Mouse (Mus musculus) liver, postnatal 0 days (tissue): ENCODE data around the gene Olfr747. TPM values are rescaled to one million over a fixed set of nuclear protein-coding genes. Genes with fewer than 3 reads are reported as not detected.

Experiments used
- ATAC-seq: fragments of 200-750 bp; cut with Nextera tagmentation; 2 replicates; pipeline ENCODE4 v1.8.0; 2017; ENCODE audit warnings: mild to moderate bottlenecking, moderate library complexity
- DNase-seq: peaks from one replicate; pipeline ENCODE4 v3.0.0-alpha.2; 2016
- H3K27ac ChIP-seq: fragments of 300-500 bp; sonication (generic); 2 replicates; pipeline ENCODE4 v1.5.1; 2014; ENCODE audit warnings: antibody characterized with exemption, moderate library complexity, mild to moderate bottlenecking, low read depth
- H3K27me3 ChIP-seq: fragments of 300-500 bp; sonication (generic); 2 replicates; pipeline ENCODE4 v1.6.1; 2014; ENCODE audit warnings: low read length, control low read depth, mixed read lengths; ENCODE audit not compliant: insufficient read depth
- H3K36me3 ChIP-seq: fragments of 300-500 bp; sonication (generic); replicated peaks from 2 replicates; pipeline ENCODE4 v1.6.1; 2014; ENCODE audit warnings: mild to moderate bottlenecking, control low read depth, low read length, moderate library complexity, mixed read lengths; ENCODE audit not compliant: insufficient read depth
- H3K4me1 ChIP-seq: fragments of 300-500 bp; sonication (generic); 2 replicates; pipeline ENCODE4 v1.6.1; 2014; ENCODE audit warnings: antibody characterized with exemption, mild to moderate bottlenecking, control low read depth; ENCODE audit not compliant: insufficient read depth
- H3K4me2 ChIP-seq: fragments of 300-500 bp; sonication (generic); 2 replicates; pipeline ENCODE4 v1.6.1; 2014; ENCODE audit warnings: low read depth, mild to moderate bottlenecking, low read length, moderate library complexity, mixed read lengths
- H3K4me3 ChIP-seq: fragments of 300-500 bp; sonication (generic); 2 replicates; pipeline ENCODE4 v1.5.1; 2014; ENCODE audit warnings: low read depth, low read length
- H3K9ac ChIP-seq: fragments of 300-500 bp; sonication (generic); replicated peaks from 2 replicates; pipeline ENCODE4 v1.6.1; 2014; ENCODE audit warnings: mild to moderate bottlenecking, moderate library complexity
- H3K9me3 ChIP-seq: fragments of 300-500 bp; sonication (generic); 2 replicates; pipeline ENCODE4 v1.6.1; 2016; ENCODE audit warnings: mild to moderate bottlenecking, control low read depth, low read length, mixed read lengths
- CTCF ChIP-seq: sonication (generic); IDR thresholded peaks from 2 replicates; pipeline ENCODE4 v1.5.1; 2016; ENCODE audit warnings: antibody characterized with exemption, low read depth
- EP300 ChIP-seq: IDR thresholded peaks from 2 replicates; pipeline ENCODE4 v1.6.1; 2016; ENCODE audit warnings: antibody characterized with exemption, low read depth, mild to moderate bottlenecking
- WGBS: fragments of 180-500 bp; shearing (Covaris S2); extraction: QIAGEN DNeasy Blood & Tissue Kit; methylation state at CpG from one replicate; pipeline ENCODE4 v1.1.7; 2014; ENCODE audit not compliant: insufficient replicate concordance; 5-methylcytosine and 5-hydroxymethylcytosine counted together
- polyA plus RNA-seq: library from polyadenylated mRNA; unstranded; fragments of >200 nt; fragmentation: Nextera tagmentation; extraction: Ambion mirVana; gene quantifications from 2 replicates; pipeline ENCODE4 v1.2.1, GENCODE M21; 2015

The Olfr747 gene
- polyA plus RNA-seq, 1 experiment from 2014 or later: not detected

GRCm38 (mm10) chr14:50639088-50639487 lies 53.9 kb downstream of the Olfr747 start, which contains the start of gene Olfr745:
TSS of gene Olfr745 (plus strand) at chr14:50639388.
- H3K27ac ChIP-seq: no peak within 1 kb of the TSS
- H3K4me3 ChIP-seq: no peak within 1 kb of the TSS
- ATAC-seq (no peak), DNase-seq (no peak)
- TF ChIP-seq EP300: no peak
- TF ChIP-seq CTCF: no peak
- no peak within 1 kb of the TSS for H3K4me2 ChIP-seq
- H3K4me1 ChIP-seq: no peaks in the 10 kb centered on the region
- H3K9me3 ChIP-seq: no peaks in the 10 kb centered on the region
- 75% methylated on average over 2 of the region's 2 CpGs for WGBS
- no peak within 1 kb of the TSS for H3K9ac ChIP-seq
- H3K27me3 ChIP-seq: no peaks in the 10 kb centered on the region
- no peaks in the 10 kb centered on the region for H3K36me3 ChIP-seq

Other genes with a start within 250 kb of the Olfr747 start
- gene Olfr740, start 247.7 kb downstream of the Olfr747 start, polyA plus RNA-seq: not detected in 2 replicates
- not detected in 2 replicates for gene Olfr741, start 220.5 kb downstream of the Olfr747 start, polyA plus RNA-seq
- not detected in 2 replicates for gene Olfr742, start 189.6 kb downstream of the Olfr747 start, polyA plus RNA-seq
- not detected in 2 replicates for gene Olfr743, start 171.4 kb downstream of the Olfr747 start, polyA plus RNA-seq
- gene Olfr744, start 78.3 kb downstream of the Olfr747 start, polyA plus RNA-seq: not detected in 2 replicates
- not detected in 2 replicates for gene Olfr745, start 53.8 kb downstream of the Olfr747 start, polyA plus RNA-seq
- not detected in 2 replicates for gene Olfr746, start 46.1 kb downstream of the Olfr747 start, polyA plus RNA-seq
- not detected in 2 replicates for gene Olfr748, start 14.2 kb upstream of the Olfr747 start, polyA plus RNA-seq
- not detected in 2 replicates for gene Olfr749, start 51.9 kb upstream of the Olfr747 start, polyA plus RNA-seq
- gene Ttc5, start 92.3 kb upstream of the Olfr747 start, polyA plus RNA-seq: 15.9 and 17.7 TPM in 2 replicates
- not detected in 2 replicates for gene Ccnb1ip1, start 114.5 kb upstream of the Olfr747 start, polyA plus RNA-seq
- 19.1 and 22.5 TPM in 2 replicates for gene Parp2, start 114.6 kb upstream of the Olfr747 start, polyA plus RNA-seq
- 6.2 and 6.6 TPM in 2 replicates for gene Tep1, start 177.4 kb upstream of the Olfr747 start, polyA plus RNA-seq
- 0.13 and 0.20 TPM in 2 replicates for gene Klhl33, start 204.3 kb upstream of the Olfr747 start, polyA plus RNA-seq
- gene Osgep, start 231.7 kb upstream of the Olfr747 start, polyA plus RNA-seq: 38.5 and 39.5 TPM in 2 replicates
- 58.0 and 60.1 TPM in 2 replicates for gene Apex1, start 231.8 kb upstream of the Olfr747 start, polyA plus RNA-seq
- 23.6 and 24.2 TPM in 2 replicates for gene Pip4p1, start 237.7 kb upstream of the Olfr747 start, polyA plus RNA-seq
- 66.4 and 70.4 TPM in 2 replicates for gene Pnp, start 237.9 kb upstream of the Olfr747 start, polyA plus RNA-seq